Comparison of ENCODE assay signal across 8 mouse cellular contexts in genomic region chr8:120549922-120550321, GRCm38 (mm10). TPM values are rescaled to one million over a fixed set of nuclear protein-coding genes. Genes with fewer than 3 reads are reported as not detected.
A peak's percentile ranks its signal among the peaks of the same experiment; 100 is the strongest.
DNase-seq lines count a peak whose midpoint lies in the region; ATAC-seq and TF ChIP-seq lines count a peak whose summit lies in the region.

No protein-coding gene starts in this region.

- H3K4me2 ChIP-seq in kidney, embryonic 16.5 days (replicated peaks; ENCODE audit: low read depth, low read length) = peak overlapping the region; percentile 41
- peak overlapping the region; percentile 54 for H3K4me2 ChIP-seq in embryonic facial prominence, embryonic 13.5 days
- peak overlapping the region; percentile 54 for H3K4me2 ChIP-seq in hindbrain, embryonic 12.5 days (replicated peaks)
- H3K4me2 ChIP-seq in midbrain, postnatal 0 days (ENCODE audit: low read depth, low read length, poor library complexity, severe bottlenecking) = peak overlapping the region; percentile 45

- H3K36me3 ChIP-seq in kidney, embryonic 16.5 days (ENCODE audit: insufficient read depth, low read length) = peaks cover 7% of the 10 kb centered on the region; the same call in 1 of the 2 replicates
- peaks cover 9% of the 10 kb centered on the region; the same call in 1 of the 2 replicates for H3K36me3 ChIP-seq in embryonic facial prominence, embryonic 13.5 days
- peaks cover 6% of the 10 kb centered on the region; the same call in 1 of the 2 replicates for H3K36me3 ChIP-seq in hindbrain, embryonic 12.5 days
- peaks cover 3% of the 10 kb centered on the region; the same call in 1 of the 2 replicates for H3K36me3 ChIP-seq in midbrain, postnatal 0 days (ENCODE audit: insufficient read depth, low read length)

- peak; percentile 9; the same call in 1 of the 2 replicates for ATAC-seq in kidney, embryonic 16.5 days (ENCODE audit: low FRiP score, low TSS enrichment)
- no peak for ATAC-seq in embryonic facial prominence, embryonic 13.5 days (ENCODE audit: insufficient number of reproducible peaks, insufficient read depth, low FRiP score, low TSS enrichment, low read depth)
- peak; percentile 69 for ATAC-seq in hindbrain, embryonic 12.5 days (ENCODE audit: low FRiP score)
- 0 out of 2 replicates have a peak, but pooled peaks have one; percentile 8 for ATAC-seq in midbrain, postnatal 0 days (ENCODE audit: low FRiP score)

- H3K9ac ChIP-seq in kidney, embryonic 16.5 days (replicated peaks; ENCODE audit: low read length) = no peak overlapping the region
- H3K9ac ChIP-seq in embryonic facial prominence, embryonic 13.5 days = 0 out of 2 replicates have a peak overlapping the region, but pooled peaks have one; percentile 57
- peak overlapping the region; percentile 60 for H3K9ac ChIP-seq in hindbrain, embryonic 12.5 days
- peak overlapping the region; percentile 46 for H3K9ac ChIP-seq in midbrain, postnatal 0 days (replicated peaks; ENCODE audit: low read length, poor library complexity, severe bottlenecking)

- no peak for DNase-seq in kidney, adult 8-10 months
- DNase-seq in midbrain, postnatal 0 days (ENCODE audit: low spot score) = peak; percentile 55
- no peak for DNase-seq in left cerebral cortex, postnatal 36 days (ENCODE audit: low spot score in 2 of 2)
- no peak for DNase-seq in ovary, postnatal 36 days (ENCODE audit: low spot score)
- no peak for DNase-seq in spleen, postnatal 4 days (ENCODE audit: low spot score in 2 of 2)

- peaks cover 73% of the 10 kb centered on the region for H3K4me1 ChIP-seq in kidney, embryonic 16.5 days (ENCODE audit: insufficient read depth, low read length)
- H3K4me1 ChIP-seq in embryonic facial prominence, embryonic 13.5 days = peaks cover 96% of the 10 kb centered on the region
- H3K4me1 ChIP-seq in hindbrain, embryonic 12.5 days = peaks cover 100% of the 10 kb centered on the region
- peaks cover 47% of the 10 kb centered on the region for H3K4me1 ChIP-seq in midbrain, postnatal 0 days (ENCODE audit: insufficient read depth, low read length)

- peak overlapping the region; percentile 4; the same call in 1 of the 2 replicates for H3K4me3 ChIP-seq in kidney, embryonic 16.5 days (ENCODE audit: low read length)
- peak overlapping the region; percentile 16; the same call in 1 of the 2 replicates for H3K4me3 ChIP-seq in embryonic facial prominence, embryonic 13.5 days
- H3K4me3 ChIP-seq in hindbrain, embryonic 12.5 days = peak overlapping the region; percentile 16
- no peak overlapping the region for H3K4me3 ChIP-seq in midbrain, postnatal 0 days (ENCODE audit: low read depth, low read length)

- no peaks in the 10 kb centered on the region for H3K27me3 ChIP-seq in kidney, embryonic 16.5 days (ENCODE audit: insufficient read depth, low read length)
- H3K27me3 ChIP-seq in embryonic facial prominence, embryonic 13.5 days = no peaks in the 10 kb centered on the region
- 0 out of 2 replicates have a peak, but pooled peaks cover 3% of the 10 kb centered on the region for H3K27me3 ChIP-seq in hindbrain, embryonic 12.5 days
- H3K27me3 ChIP-seq in midbrain, postnatal 0 days (ENCODE audit: insufficient read depth, low read length) = no peaks in the 10 kb centered on the region

- no peak for TF ChIP-seq CTCF in midbrain, postnatal 0 days (IDR thresholded peaks at IDR 0.05)

- 10% methylated on average over 11 of the region's 11 CpGs for WGBS in kidney, embryonic 16.5 days
- 11% methylated on average over 11 of the region's 11 CpGs for WGBS in embryonic facial prominence, embryonic 13.5 days
- 5% methylated on average over 11 of the region's 11 CpGs for WGBS in hindbrain, embryonic 12.5 days
- WGBS in midbrain, postnatal 0 days = 20% methylated on average over 11 of the region's 11 CpGs

- H3K27ac ChIP-seq in kidney, embryonic 16.5 days (ENCODE audit: low read length) = peak overlapping the region; percentile 40; the same call in 1 of the 2 replicates
- peak overlapping the region; percentile 33; the same call in 1 of the 2 replicates for H3K27ac ChIP-seq in embryonic facial prominence, embryonic 13.5 days
- H3K27ac ChIP-seq in hindbrain, embryonic 12.5 days = peak overlapping the region; percentile 96
- H3K27ac ChIP-seq in midbrain, postnatal 0 days (ENCODE audit: low read depth, low read length) = peak overlapping the region; percentile 72

- no peaks in the 10 kb centered on the region for H3K9me3 ChIP-seq in kidney, embryonic 16.5 days (ENCODE audit: low read length)
- H3K9me3 ChIP-seq in embryonic facial prominence, embryonic 13.5 days = no peaks in the 10 kb centered on the region
- H3K9me3 ChIP-seq in hindbrain, embryonic 12.5 days (replicated peaks) = no peaks in the 10 kb centered on the region
- no peaks in the 10 kb centered on the region for H3K9me3 ChIP-seq in midbrain, postnatal 0 days (ENCODE audit: low read length)

- intact Hi-C loops in left cerebral cortex, postnatal 36 days (cut with DNase I) = no loop called here

RNA-seq across cellular contexts. Expression of gene Gins2, which starts 39.2 kb away (rescaled TPM):
- polyA plus RNA-seq in kidney, embryonic 16.5 days (2015; fragmentation: Nextera tagmentation; extraction: Ambion mirVana) = 114 and 117 TPM in 2 replicates
- 98.6 and 111 TPM in 2 replicates for polyA plus RNA-seq in embryonic facial prominence, embryonic 13.5 days (2015; fragmentation: Nextera tagmentation; extraction: Ambion mirVana)
- polyA plus RNA-seq in hindbrain, embryonic 12.5 days (2016; fragmentation: Nextera tagmentation; extraction: Ambion mirVana) = 49.6 and 65.3 TPM in 2 replicates
- 5.8 and 18.1 TPM in 2 replicates for total RNA-seq in midbrain, postnatal 0 days (2014; rRNA removed)
- polyA plus RNA-seq in midbrain, postnatal 0 days (2015; fragmentation: Nextera tagmentation; extraction: Ambion mirVana) = 8.4 and 11.3 TPM in 2 replicates
- 1 to 10 TPM in 1 of 2 experiments, under 1 TPM in 1; 0.74 to 1.8 TPM for total RNA-seq in left cerebral cortex, postnatal 36 days (2021)

Comparison
In these comparisons a context has a peak if more than half of its experiments do, and no peak if none do; other contexts are left out.
1. H3K27ac ChIP-seq: peak in every context shown above with its lines; median percentile 96 in hindbrain, embryonic 12.5 days; 72 in midbrain, postnatal 0 days; 40 in kidney, embryonic 16.5 days; 33 in embryonic facial prominence, embryonic 13.5 days.